Mouse (Mus musculus): ENCODE measurements at regions not wholly inside any gene's neighbourhood (a gene's known extent, or its start where the extent isn't known, plus 50 kb on each side); places are given as distances from the start of the nearest gene placed in this dataset.

DNA sequence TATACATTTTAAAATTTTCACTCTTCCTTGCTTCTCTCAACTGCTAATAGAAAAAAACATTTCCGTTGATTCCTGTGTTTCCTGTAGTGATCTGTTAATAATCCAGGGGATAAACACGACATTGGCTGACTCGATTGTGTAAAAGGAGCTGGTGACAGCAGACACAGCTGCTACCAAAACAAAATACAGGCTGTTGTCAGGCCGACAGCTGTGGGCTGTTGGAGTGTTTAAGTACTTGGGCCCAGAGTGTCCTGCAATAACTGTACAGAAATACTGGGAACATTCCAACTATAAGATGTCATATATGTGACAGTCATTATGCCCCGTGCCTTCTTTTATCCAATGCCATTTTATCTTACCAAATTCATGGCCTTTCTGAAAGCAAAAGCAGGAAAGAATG lies 489.9 kb downstream of the D3Ertd751e start:
- TF ChIP-seq CTCF (IDR thresholded peaks at IDR 0.05; ENCODE audit: low read depth): no peak
- no peak for TF ChIP-seq EP300 (optimal IDR thresholded peaks at IDR 0.05)
